Mouse (Mus musculus): Measurements from ENCODE around the gene Sugct. TPM values are rescaled to one million over a fixed set of nuclear protein-coding genes. Genes with fewer than 3 reads are reported as not detected.

Sugct gene
- total RNA-seq, 2 experiments from 2014 or later: 1.1 to 1.7 TPM

Other genes with a start within 250 kb of the Sugct start
- 10 to 100 TPM; 15.1 to 16.4 TPM for gene Mplkip, start 361 bp downstream of the Sugct start, total RNA-seq (2021)
- gene Cdk13, start 109.5 kb upstream of the Sugct start, total RNA-seq (2021): 10 to 100 TPM; 43.6 to 44.8 TPM
- 10 to 100 TPM; 37.0 to 47.3 TPM for gene Rala, start 248.7 kb upstream of the Sugct start, total RNA-seq (2021)

Data from gastrocnemius, postnatal 4 days (tissue).